Mouse (Mus musculus): ENCODE data around the gene Tmem141. TPM values are rescaled to one million over a fixed set of nuclear protein-coding genes. Genes with fewer than 3 reads are reported as not detected.

The Tmem141 gene
- total and polyA plus RNA-seq, 3 experiments, result 6.2 to 11.1 (median 7.7) TPM

DNA sequence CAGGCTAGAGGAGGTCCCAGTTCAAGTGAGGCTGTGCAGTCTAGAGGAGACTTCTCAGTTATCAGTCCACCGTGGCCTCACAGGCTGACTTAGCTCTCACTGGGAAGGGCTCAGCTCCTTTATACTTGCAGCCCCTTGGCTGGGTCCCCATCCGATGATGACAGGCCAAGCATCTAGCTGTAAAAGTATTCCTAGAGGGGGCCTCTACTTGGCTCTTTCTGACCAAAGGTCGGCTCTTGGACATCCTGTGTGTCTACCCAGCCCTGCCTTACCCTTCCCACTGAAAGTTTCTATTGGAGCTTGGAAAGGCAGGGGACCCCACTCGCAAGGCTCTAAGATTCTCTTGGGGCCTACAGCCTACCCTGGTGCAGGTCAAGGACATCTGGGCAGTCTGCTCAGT, 50.6 kb downstream of the Tmem141 start:
- Histone ChIP-seq H3K4me1 (ENCODE audit: control insufficient read depth in 1 of 2, insufficient read depth in 2 of 2) (peaks cover 4 to 22% of the 10 kb centered on the region in 2 experiments; a peak in 3 of 4 replicates), H3K79me2 (replicated peaks; ENCODE audit: control insufficient read depth, extremely low read depth, insufficient read depth, poor library complexity, severe bottlenecking) (no peaks in the 10 kb centered on the region), H3K4me2 (ENCODE audit: insufficient read depth, low read depth, poor library complexity, severe bottlenecking) (no peak overlapping the region), H3K27ac (ENCODE audit: insufficient read depth, low read depth) (no peak overlapping the region), H3K9me3 (replicated peaks; ENCODE audit: low read length) (peaks cover 1% of the 10 kb centered on the region), H3K36me3 (replicated peaks in 1 of 2; ENCODE audit: control insufficient read depth in 1 of 2, insufficient read depth in 1 of 2, low read length in 1 of 2) (peaks cover 26 to 73% of the 10 kb centered on the region in 2 experiments), H3K9ac (ENCODE audit: insufficient read depth, low read depth) (no peak overlapping the region), H3K27me3 (replicated peaks) (no peaks in the 10 kb centered on the region), H3K4me3 (replicated peaks in 1 of 3; ENCODE audit: low read depth in 2 of 3, low read length in 2 of 3, poor library complexity in 1 of 3) (no peak overlapping the region)
- no peak for TF ChIP-seq EP300 (IDR thresholded peaks at IDR 0.05; ENCODE audit: low read length)
- TF ChIP-seq E2F4 (IDR thresholded peaks at IDR 0.05; ENCODE audit: insufficient replicate concordance, low read depth, low read length), result no peak
- TF ChIP-seq MXI1 (IDR thresholded peaks at IDR 0.05; ENCODE audit: low read depth, low read length), result no peak
- no peak for TF ChIP-seq RCOR1 (conservative IDR thresholded peaks at IDR 0.05; ENCODE audit: low read depth, low read length)
- in situ Hi-C loops (cut with MboI; ENCODE audit: low pct_ligation_motif_present, low pct_unique_long_range_greater_than_20kb, low sequenced_read_pairs), result no loop called here
- DNase-seq (ENCODE audit: extremely low read depth), result no peak
- dilution Hi-C loops (cut with MboI; ENCODE audit: extremely low pct_ligation_motif_present, extremely low pct_unique_long_range_greater_than_20kb, low sequenced_read_pairs), result no loop called here

Other genes with a start within 250 kb of the Tmem141 start
Only the 20 nearest of the 33 such genes appear.
- gene Ptgds, start 152.0 kb downstream of the Tmem141 start, total RNA-seq (2012; rRNA removed), result 0.29 TPM in 1 of 2 replicates, not detected in the other
- 0.46 TPM in 1 of 2 replicates, not detected in the other for gene Ptgds, start 152.0 kb downstream of the Tmem141 start, total RNA-seq (2014; rRNA removed)
- gene Ptgds, start 152.0 kb downstream of the Tmem141 start, polyA plus RNA-seq (2012; ENCODE audit: insufficient read length, low read depth), result 0.37 and 0.40 TPM in 2 replicates
- not detected in 2 replicates for gene Lcn12, start 128.1 kb downstream of the Tmem141 start, total RNA-seq (2012; rRNA removed)
- gene Lcn12, start 128.1 kb downstream of the Tmem141 start, total RNA-seq (2014; rRNA removed), result not detected in 2 replicates
- gene Lcn12, start 128.1 kb downstream of the Tmem141 start, polyA plus RNA-seq (2012; ENCODE audit: insufficient read length, low read depth), result not detected in 2 replicates
- 36.8 and 37.4 TPM in 2 replicates for gene Fbxw5, start 121.3 kb downstream of the Tmem141 start, total RNA-seq (2012; rRNA removed)
- 31.9 and 34.3 TPM in 2 replicates for gene Fbxw5, start 121.3 kb downstream of the Tmem141 start, total RNA-seq (2014; rRNA removed)
- 37.0 and 40.4 TPM in 2 replicates for gene Fbxw5, start 121.3 kb downstream of the Tmem141 start, polyA plus RNA-seq (2012; ENCODE audit: insufficient read length, low read depth)
- 1.2 and 2.7 TPM in 2 replicates for gene C8g, start 120.3 kb downstream of the Tmem141 start, total RNA-seq (2012; rRNA removed)
- 1.2 TPM in 2 replicates for gene C8g, start 120.3 kb downstream of the Tmem141 start, total RNA-seq (2014; rRNA removed)
- gene C8g, start 120.3 kb downstream of the Tmem141 start, polyA plus RNA-seq (2012; ENCODE audit: insufficient read length, low read depth), result 1.7 and 2.0 TPM in 2 replicates
- gene Traf2, start 75.1 kb downstream of the Tmem141 start, total RNA-seq (2012; rRNA removed), result 25.1 and 27.7 TPM in 2 replicates
- 17.9 and 19.3 TPM in 2 replicates for gene Traf2, start 75.1 kb downstream of the Tmem141 start, total RNA-seq (2014; rRNA removed)
- gene Traf2, start 75.1 kb downstream of the Tmem141 start, polyA plus RNA-seq (2012; ENCODE audit: insufficient read length, low read depth), result 26.3 and 26.4 TPM in 2 replicates
- gene Edf1, start 64.2 kb downstream of the Tmem141 start, total RNA-seq (2012; rRNA removed), result 215 and 223 TPM in 2 replicates
- gene Edf1, start 64.2 kb downstream of the Tmem141 start, total RNA-seq (2014; rRNA removed), result 187 and 188 TPM in 2 replicates
- gene Edf1, start 64.2 kb downstream of the Tmem141 start, polyA plus RNA-seq (2012; ENCODE audit: insufficient read length, low read depth), result 202 and 275 TPM in 2 replicates
- 29.2 and 34.9 TPM in 2 replicates for gene Mamdc4, start 47.2 kb downstream of the Tmem141 start, total RNA-seq (2012; rRNA removed)
- gene Mamdc4, start 47.2 kb downstream of the Tmem141 start, total RNA-seq (2014; rRNA removed), result 0.65 and 4.4 TPM in 2 replicates
- 4.9 and 11.5 TPM in 2 replicates for gene Mamdc4, start 47.2 kb downstream of the Tmem141 start, polyA plus RNA-seq (2012; ENCODE audit: insufficient read length, low read depth)
- 46.6 and 47.2 TPM in 2 replicates for gene Phpt1, start 46.8 kb downstream of the Tmem141 start, total RNA-seq (2012; rRNA removed)
- 32.6 and 37.9 TPM in 2 replicates for gene Phpt1, start 46.8 kb downstream of the Tmem141 start, total RNA-seq (2014; rRNA removed)
- 66.9 and 69.7 TPM in 2 replicates for gene Phpt1, start 46.8 kb downstream of the Tmem141 start, polyA plus RNA-seq (2012; ENCODE audit: insufficient read length, low read depth)
- 0.97 and 1.4 TPM in 2 replicates for gene Ajm1, start 40.2 kb downstream of the Tmem141 start, total RNA-seq (2012; rRNA removed)
- 0.23 and 0.31 TPM in 2 replicates for gene Ajm1, start 40.2 kb downstream of the Tmem141 start, total RNA-seq (2014; rRNA removed)
- 0.93 and 1.4 TPM in 2 replicates for gene Ajm1, start 40.2 kb downstream of the Tmem141 start, polyA plus RNA-seq (2012; ENCODE audit: insufficient read length, low read depth)
- 52.0 and 55.7 TPM in 2 replicates for gene Rabl6, start 13.5 kb downstream of the Tmem141 start, total RNA-seq (2012; rRNA removed)
- gene Rabl6, start 13.5 kb downstream of the Tmem141 start, total RNA-seq (2014; rRNA removed), result 32.2 and 34.6 TPM in 2 replicates
- 62.0 and 72.9 TPM in 2 replicates for gene Rabl6, start 13.5 kb downstream of the Tmem141 start, polyA plus RNA-seq (2012; ENCODE audit: insufficient read length, low read depth)
- gene Ccdc183, start 4.3 kb downstream of the Tmem141 start, total RNA-seq (2012; rRNA removed), result not detected in 2 replicates
- not detected in 2 replicates for gene Ccdc183, start 4.3 kb downstream of the Tmem141 start, total RNA-seq (2014; rRNA removed)
- 0.13 TPM in 1 of 2 replicates, not detected in the other for gene Ccdc183, start 4.3 kb downstream of the Tmem141 start, polyA plus RNA-seq (2012; ENCODE audit: insufficient read length, low read depth)
- gene Fcna, start 6.0 kb upstream of the Tmem141 start, total RNA-seq (2012; rRNA removed), result not detected in 2 replicates
- gene Fcna, start 6.0 kb upstream of the Tmem141 start, total RNA-seq (2014; rRNA removed), result not detected in 2 replicates
- not detected in 2 replicates for gene Fcna, start 6.0 kb upstream of the Tmem141 start, polyA plus RNA-seq (2012; ENCODE audit: insufficient read length, low read depth)
- gene Lcn8, start 31.1 kb upstream of the Tmem141 start, total RNA-seq (2012; rRNA removed), result not detected in 2 replicates
- not detected in 2 replicates for gene Lcn8, start 31.1 kb upstream of the Tmem141 start, total RNA-seq (2014; rRNA removed)
- not detected in 2 replicates for gene Lcn8, start 31.1 kb upstream of the Tmem141 start, polyA plus RNA-seq (2012; ENCODE audit: insufficient read length, low read depth)
- gene Lcn5, start 35.9 kb upstream of the Tmem141 start, total RNA-seq (2012; rRNA removed), result not detected in 2 replicates
- gene Lcn5, start 35.9 kb upstream of the Tmem141 start, total RNA-seq (2014; rRNA removed), result not detected in 2 replicates
- gene Lcn5, start 35.9 kb upstream of the Tmem141 start, polyA plus RNA-seq (2012; ENCODE audit: insufficient read length, low read depth), result not detected in 2 replicates
- not detected in 2 replicates for gene Lcn6, start 54.8 kb upstream of the Tmem141 start, total RNA-seq (2012; rRNA removed)
- not detected in 2 replicates for gene Lcn6, start 54.8 kb upstream of the Tmem141 start, total RNA-seq (2014; rRNA removed)
- not detected in 2 replicates for gene Lcn6, start 54.8 kb upstream of the Tmem141 start, polyA plus RNA-seq (2012; ENCODE audit: insufficient read length, low read depth)
- gene Lcn10, start 60.7 kb upstream of the Tmem141 start, total RNA-seq (2012; rRNA removed), result not detected in 2 replicates
- not detected in 2 replicates for gene Lcn10, start 60.7 kb upstream of the Tmem141 start, total RNA-seq (2014; rRNA removed)
- not detected in 2 replicates for gene Lcn10, start 60.7 kb upstream of the Tmem141 start, polyA plus RNA-seq (2012; ENCODE audit: insufficient read length, low read depth)
- gene Obp2a, start 78.0 kb upstream of the Tmem141 start, total RNA-seq (2012; rRNA removed), result not detected in 2 replicates
- not detected in 2 replicates for gene Obp2a, start 78.0 kb upstream of the Tmem141 start, total RNA-seq (2014; rRNA removed)
- not detected in 2 replicates for gene Obp2a, start 78.0 kb upstream of the Tmem141 start, polyA plus RNA-seq (2012; ENCODE audit: insufficient read length, low read depth)
- 11.2 and 13.7 TPM in 2 replicates for gene Bmyc, start 84.7 kb upstream of the Tmem141 start, total RNA-seq (2012; rRNA removed)
- gene Bmyc, start 84.7 kb upstream of the Tmem141 start, total RNA-seq (2014; rRNA removed), result 8.2 and 10.8 TPM in 2 replicates
- 30.5 and 37.2 TPM in 2 replicates for gene Bmyc, start 84.7 kb upstream of the Tmem141 start, polyA plus RNA-seq (2012; ENCODE audit: insufficient read length, low read depth)
- gene Obp2b, start 115.0 kb upstream of the Tmem141 start, total RNA-seq (2012; rRNA removed), result not detected in 2 replicates
- gene Obp2b, start 115.0 kb upstream of the Tmem141 start, total RNA-seq (2014; rRNA removed), result not detected in 2 replicates
- not detected in 2 replicates for gene Obp2b, start 115.0 kb upstream of the Tmem141 start, polyA plus RNA-seq (2012; ENCODE audit: insufficient read length, low read depth)
- gene Lcn3, start 143.6 kb upstream of the Tmem141 start, total RNA-seq (2012; rRNA removed), result not detected in 2 replicates
- gene Lcn3, start 143.6 kb upstream of the Tmem141 start, total RNA-seq (2014; rRNA removed), result not detected in 2 replicates
- not detected in 2 replicates for gene Lcn3, start 143.6 kb upstream of the Tmem141 start, polyA plus RNA-seq (2012; ENCODE audit: insufficient read length, low read depth)